Mouse (Mus musculus) induced T-regulatory cell, adult 2 months (primary cell): ENCODE measurements at regions not wholly inside any gene's neighbourhood (a gene's known extent, or its start where the extent isn't known, plus 50 kb on each side); places are given as distances from the start of the nearest gene placed in this dataset.
A peak's percentile ranks its signal among the peaks of the same experiment; 100 is the strongest.

Source experiments
- DNase-seq: peaks from one replicate; pipeline ENCODE4 v3.0.0-alpha.2; 2012; ENCODE audit warnings: low read depth

DNA sequence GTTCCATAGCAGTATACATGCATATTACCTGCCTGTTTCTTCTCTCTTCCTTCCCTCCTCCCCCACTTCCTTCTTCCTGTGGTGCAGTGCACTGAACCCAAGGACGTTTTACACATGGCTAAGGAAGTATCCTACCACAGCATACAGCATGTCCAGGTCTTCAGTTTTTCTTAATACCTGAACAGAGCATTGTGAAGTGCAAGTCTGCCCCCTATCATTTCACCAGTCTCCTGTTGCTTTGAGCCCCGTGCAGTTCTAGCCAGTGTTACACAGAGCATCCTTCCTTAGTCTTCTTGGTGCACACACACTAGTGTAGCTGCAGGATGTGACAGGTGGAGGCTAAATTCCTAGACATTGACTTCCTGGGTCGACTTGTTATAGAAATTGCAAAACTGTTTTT, 53.7 kb upstream of the Foxb1 start:
- no peak for DNase-seq

DNA sequence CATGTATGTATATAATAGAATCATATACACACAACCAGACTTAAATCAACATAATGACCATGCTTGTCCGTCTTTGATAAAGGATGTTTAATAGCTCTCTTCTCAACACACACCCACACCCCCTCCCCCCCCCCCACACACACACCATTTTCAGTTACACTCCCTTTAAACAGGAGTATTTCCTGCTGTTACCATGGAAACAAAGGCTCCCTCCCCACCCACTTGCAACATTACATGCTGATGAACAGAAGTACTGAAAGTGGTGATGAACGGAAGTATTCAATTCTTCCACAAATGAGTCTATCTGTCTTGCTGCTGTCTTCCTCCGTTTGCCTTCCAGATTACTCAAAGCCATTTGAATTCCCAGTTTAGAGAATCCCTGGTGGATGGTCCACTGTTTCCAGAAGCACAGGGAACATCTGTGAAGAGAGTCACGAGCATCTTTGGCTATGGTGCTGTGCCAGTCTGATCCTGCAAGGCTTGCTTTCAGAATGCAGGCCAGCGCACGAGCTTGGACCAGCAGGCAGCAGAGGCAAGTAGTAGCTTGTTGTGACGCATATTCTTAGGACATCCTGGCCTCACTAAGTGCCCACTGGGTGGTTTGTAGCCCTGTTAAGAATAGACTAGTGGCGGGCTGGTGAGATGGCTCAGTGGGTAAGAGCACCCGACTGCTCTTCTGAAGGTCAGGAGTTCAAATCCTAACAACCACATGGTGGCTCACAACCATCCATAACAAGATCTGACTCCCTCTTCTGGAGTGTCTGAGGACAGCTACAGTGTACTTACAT, 62.6 kb upstream of the Foxb1 start:
- no peak for DNase-seq

DNA sequence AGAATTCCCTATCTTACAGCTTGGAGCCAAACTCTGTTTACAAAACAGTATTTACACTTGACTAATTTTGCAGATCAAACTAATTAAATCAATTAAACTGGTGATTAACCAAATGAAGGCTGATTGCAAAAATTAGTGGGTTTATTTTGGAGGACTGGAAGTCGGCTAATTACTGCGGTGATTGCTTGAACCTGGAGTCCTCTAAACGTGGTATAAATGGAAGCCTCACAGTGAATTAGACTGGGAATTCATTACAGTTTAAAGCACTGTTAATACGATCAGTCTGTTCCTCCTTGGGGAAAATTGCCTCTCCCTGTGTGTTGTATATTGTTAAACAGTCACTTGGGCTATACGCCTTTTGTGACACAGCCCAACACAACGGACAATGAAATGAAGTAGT, 67.7 kb upstream of the Foxb1 start:
- no peak for DNase-seq

DNA sequence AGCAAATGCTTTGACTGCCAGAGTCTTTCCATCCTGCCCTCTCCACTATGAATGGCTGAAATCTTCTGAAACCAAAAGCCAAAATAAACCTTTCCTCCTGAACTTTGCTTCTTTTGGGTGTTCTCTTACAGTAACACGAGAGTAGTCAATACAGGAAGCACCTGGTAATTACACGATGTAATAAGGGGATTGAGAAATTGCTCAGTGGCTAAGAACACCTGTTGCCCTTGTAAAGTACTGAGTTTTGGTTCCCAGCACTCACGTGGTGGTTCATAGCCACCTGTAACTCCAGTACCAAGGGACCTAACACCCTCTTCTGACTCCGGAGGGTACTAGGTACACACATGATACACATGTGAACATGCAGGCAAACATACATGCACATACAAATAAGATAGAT, 74.7 kb upstream of the Foxb1 start:
- DNase-seq, result no peak

DNA sequence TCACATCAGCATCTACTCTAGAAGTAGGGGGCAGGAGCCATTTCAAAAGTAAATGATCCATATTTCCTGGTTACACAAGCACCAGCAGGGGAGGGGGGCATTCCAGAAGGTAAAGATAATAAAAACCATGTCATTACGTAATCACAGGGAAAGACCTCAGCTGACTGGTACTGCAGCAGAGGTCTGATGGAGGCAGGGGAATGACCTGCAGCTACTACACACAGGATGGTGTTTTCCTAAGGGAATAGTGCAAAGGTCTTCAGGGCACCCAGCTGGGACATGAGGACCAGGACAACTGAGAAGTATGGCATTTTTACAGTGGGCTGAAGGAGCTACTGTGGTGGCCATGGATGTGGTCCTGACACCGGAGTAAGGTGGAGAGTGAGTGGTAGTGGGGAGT, 78.5 kb upstream of the Foxb1 start:
- DNase-seq, result no peak

DNA sequence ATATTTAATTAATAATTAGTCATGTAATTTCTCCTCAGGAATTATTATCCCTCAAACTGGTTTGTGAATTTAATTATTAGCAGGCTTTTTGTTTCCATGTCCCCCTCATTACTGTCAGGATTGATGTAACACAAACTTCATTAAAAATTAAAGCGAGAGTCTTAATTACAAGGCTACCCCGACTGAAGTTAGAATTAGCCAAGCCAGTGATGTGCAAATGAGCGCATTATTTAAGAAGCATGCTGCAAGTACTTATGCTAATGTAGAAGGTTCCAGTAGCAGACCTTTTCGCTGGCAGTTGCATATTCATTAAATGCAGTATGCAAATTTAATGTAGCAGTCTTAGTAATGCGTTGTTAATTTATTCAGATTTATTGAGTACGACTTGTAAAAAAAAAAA, 84.0 kb upstream of the Foxb1 start:
- DNase-seq, result no peak

DNA sequence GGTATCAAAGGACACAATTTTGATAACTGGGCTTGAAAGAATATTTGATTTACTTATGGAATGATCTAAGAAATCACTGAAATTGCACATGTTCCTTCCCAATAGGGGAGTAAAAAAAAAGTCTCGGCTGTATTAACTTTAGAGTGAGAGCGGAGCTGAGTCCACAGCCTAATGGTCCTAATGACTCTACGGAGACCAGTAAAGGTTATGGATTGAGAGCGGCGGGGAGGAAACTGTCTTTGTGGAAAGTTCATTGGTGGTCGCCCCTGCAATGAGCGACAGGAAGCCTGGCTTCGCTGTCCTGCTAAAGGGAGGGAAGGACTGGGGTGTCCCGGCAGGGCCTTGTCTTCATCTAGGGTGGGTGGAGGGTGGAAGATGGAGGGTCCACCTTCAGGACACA, 84.5 kb upstream of the Foxb1 start:
- DNase-seq, result no peak

DNA sequence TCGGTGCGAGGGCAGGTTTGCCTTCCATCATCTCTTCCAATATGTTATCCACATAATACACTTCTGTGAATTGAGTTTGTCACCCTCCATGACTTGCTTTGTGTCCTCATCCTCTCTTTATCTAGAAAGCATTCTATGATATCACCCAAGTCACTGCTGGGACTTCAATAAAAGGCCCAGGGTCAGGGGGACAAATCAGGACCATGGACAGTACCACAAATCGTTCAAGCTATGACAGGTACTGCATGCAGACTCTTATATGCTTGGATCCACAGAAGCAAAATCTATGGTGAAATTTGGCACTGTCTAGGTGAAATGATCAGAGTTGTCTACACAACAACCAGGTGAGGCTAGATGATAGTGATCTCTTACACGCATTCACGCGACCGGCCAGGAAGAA, 95.9 kb upstream of the Foxb1 start:
- peak; percentile 34 for DNase-seq

DNA sequence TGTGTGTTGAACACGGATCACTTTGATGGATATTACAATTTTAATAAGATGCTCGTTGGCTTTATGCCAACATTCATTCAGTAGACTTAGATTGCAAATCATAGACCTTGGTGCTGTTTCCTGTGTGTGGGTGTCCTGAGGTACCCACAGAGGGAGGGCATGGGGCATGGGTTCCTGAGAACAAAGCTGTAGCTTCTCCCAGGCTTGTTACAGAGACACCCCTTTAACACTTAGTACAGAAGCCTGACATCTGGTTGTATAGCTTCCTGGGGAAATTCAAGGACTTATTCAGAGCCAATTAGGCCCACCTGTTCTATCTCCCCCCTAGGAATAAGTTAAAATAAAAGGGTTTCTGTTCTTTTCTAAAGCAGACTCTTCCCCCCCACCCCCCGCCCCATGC, 97.9 kb upstream of the Foxb1 start:
- DNase-seq, result no peak

DNA sequence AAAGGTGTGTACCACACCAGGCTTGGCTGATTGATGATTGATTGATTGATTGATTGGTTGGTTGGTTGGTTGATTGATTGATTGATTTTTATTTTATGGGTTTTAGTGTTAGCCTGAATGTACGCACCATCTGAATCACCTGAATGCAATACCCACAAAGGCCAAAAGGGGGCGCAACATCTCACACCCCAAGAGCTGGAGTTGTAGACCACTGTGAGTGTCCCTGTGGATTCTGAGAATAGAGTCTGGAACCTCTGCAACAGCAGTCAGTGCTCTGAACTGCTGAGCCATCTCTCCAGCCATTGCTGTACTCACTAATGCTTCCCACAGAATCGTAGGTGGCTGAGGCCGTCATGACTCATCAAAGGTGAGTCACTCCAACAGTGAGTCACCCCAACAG, 109.4 kb upstream of the Foxb1 start:
- peak; percentile 31 for DNase-seq

DNA sequence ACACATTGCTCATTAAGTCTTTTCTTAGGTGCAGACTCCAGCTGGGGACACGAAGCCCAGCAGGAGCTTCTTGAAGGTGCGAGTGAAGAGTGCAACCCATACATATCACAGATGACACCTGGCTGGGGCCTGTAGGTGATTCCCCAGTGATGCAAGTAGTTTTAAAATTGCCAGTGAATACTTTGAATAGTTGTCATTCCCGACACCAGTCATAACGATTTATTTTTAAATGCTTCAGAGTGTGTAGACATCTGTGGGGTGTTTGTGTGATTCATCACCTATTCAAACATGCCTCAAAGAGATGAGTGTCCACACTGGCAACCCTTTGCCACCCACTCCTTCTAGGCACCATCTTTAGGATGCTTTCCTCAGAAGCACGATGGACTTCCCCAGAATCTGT, 102.9 kb upstream of the Bnip2 start:
- DNase-seq, result no peak

DNA sequence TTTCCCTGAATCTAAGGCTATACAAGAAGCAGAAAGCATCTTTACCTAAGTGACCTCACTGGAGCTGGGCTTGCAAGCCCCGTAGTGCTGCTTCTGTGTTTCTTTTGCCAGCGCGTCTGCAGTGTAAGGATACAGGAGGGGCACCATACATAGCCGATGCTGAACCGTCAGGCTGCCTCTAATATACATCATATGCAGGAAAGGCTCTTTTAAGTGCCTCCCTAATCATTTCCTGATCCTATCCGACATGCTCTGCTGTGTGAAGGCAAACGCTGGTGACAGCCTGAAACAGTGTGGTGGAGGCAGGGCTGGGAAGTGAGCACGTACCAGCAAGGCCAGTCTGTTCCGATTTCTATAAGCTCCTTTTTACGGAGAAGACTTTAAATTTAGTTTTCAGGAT, 91.2 kb upstream of the Bnip2 start:
- DNase-seq, result no peak

DNA sequence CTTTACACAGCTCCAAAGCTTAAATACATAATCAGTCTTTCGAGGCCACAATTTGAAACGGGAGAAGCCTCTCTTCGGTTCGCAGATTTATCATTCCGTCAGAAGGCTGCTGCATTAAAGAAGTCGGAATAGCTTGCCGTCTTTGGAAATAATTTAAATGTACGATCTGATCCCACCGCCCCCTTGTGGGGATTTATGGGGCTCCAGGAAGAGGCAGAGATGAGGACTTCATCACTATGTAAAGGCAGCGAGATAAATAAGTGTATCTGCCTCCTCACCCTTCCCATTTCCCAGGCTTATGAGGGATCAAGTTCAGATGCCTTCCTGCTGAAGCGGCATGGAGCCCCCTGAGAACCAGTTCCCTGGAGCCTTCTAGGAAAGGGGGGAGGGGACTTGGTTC, 89.9 kb upstream of the Bnip2 start:
- peak; percentile 3 for DNase-seq

DNA sequence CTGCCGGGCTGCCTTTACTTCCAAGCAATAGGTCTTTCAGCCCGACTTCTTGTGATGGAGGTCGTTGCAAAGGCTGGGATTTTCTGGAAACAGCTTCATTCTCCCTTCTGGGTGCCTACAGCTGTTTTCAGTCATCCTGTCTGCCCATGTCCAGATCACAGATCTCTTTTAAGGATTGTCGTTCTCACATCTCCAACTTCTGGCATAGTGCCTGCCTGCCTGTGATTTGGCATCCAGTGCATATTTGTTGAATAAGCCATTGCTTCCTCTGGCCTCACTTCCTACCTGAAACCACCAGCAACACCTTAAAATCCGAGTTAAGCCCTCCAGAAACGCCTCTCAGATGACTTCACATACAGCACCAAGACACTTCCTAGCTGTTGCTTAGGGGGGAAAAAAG, 88.4 kb upstream of the Bnip2 start:
- no peak for DNase-seq

DNA sequence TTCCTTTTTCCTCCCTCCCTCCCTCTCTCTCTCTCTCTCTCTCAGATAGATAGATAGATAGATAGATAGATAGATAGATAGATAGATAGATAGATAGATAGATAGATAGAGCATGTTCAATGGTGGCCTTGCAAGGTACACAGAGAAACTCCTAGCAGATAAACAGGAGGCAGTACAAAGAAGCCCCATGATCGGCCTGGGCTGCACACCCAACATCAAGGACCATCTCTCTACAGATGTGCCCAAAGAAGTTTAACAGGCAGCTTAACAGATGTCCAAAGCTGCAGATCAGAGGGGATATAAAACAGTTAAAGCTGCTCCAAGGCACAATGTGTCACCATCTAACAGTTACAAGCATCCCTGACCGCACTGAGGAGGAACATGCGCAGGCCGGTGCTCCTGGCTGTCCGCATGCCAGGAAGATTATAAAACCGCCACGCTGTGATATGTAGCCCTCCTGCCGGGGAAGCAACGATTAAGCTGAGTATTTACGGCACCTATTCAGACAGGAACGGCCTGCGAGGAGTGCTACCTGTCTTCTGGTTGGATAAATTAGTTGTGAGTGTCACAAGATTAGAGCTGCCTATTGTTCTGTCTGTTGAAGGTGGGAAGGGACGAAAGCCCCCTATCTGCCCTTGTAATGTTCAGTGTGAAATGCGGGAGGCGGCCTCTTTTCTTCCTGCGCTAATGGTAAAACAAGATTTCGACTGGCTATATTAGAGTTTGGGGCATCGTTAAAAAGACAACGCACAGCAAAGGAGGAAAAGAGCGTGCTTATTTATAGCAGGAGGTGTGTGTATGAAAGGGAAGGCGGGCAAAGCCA, 81.9 kb upstream of the Bnip2 start:
- no peak for DNase-seq

DNA sequence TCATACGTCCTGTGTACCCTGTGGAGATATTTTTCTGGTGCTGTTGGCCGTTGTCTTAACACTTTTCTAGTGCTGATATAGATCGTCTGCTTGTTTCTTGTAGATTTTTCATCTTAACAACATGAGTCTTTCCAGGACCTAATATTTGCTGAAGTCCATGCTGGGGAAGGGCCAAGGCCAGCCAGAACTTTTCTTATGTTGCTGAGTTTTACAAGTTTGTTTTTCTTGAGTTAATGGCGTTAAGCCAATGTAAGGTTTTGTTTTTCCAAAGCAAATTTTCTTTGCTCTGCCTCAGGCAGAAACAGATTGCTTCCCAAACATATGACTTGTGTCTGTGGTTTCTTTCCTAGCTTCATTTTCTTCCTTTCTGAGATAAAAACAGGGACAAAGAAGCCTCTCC, 78.6 kb upstream of the Bnip2 start:
- no peak for DNase-seq

DNA sequence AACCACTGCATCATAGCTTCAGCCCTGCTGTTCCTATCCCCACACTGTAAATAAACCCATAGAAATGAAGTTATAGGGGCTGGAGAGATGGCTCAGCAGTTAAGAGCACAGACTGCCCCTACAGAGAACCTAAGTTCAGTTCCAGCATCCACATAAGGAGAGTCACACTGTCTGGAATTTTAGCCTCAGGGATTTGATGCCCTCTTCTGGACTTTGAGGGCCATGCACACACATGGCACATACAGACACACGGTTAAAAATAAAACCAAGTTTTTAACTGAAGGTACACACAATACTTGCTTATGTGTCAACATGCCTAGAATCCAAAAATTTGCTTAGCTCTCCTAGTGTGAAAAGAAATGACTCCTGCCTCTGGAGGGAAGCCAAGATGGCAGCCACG, 61.1 kb upstream of the Bnip2 start:
- DNase-seq, result no peak

DNA sequence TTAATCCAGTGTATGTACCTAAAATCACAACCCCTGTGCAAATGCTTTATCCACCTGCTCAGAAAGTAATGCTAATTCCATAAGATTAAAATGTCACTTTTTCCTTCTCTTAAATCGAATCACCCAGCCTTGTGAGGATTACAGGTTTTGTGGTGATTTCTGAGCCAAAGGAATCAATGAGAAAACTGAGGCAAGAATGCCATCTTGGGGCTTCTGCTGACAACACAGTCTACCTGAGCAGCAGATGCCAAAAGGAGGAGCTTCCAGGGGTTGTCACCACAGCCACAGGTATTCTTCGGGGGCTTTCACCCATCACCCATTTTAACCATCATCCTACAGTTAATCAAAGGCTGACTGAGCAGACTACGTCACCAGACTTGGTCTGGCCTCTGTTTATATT, 51.4 kb upstream of the Bnip2 start:
- no peak for DNase-seq
